ENCODE assay signal across 21 mouse cellular contexts in the genomic region with DNA sequence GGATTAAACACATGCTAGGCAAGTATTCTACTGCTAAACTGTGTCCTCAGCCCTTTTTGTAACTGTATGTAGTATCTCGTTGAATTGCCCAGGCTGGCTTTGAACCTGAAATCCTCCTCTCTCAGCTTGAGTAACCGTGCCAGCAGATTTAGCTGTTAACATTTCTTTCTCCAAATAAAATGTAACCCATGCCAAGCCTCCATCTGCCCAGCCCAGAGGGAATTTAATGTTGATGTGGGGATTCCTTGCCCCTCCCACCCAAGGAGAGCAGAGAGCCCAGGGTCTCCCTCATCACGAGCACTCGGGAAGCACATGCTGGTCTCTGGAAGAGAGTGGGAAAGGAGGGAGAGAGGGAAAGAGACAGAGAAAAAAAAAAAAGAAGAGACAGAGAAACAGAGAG. TPM values are rescaled to one million over a fixed set of nuclear protein-coding genes. Genes with fewer than 3 reads are reported as not detected.
"Had no signal": no experiment of that assay in that cellular context is flagged by ENCODE, and none has a peak within 500 bp of the region (broad histone marks: within the 10 kb centered on the region; RNA-seq: fewer than 3 reads in every experiment).

No protein-coding gene starts in this region.

- H3K36me3 ChIP-seq: midbrain, embryonic 10.5 days; midbrain, embryonic 12.5 days; neural tube, embryonic 12.5 days; stomach, embryonic 15.5 days had no signal

- H3K4me1 ChIP-seq: midbrain, embryonic 12.5 days; stomach, embryonic 15.5 days had no signal

- H3K27me3 ChIP-seq: stomach, embryonic 15.5 days had no signal

- DNase-seq: lung, adult 18-20 months; lung, postnatal 4 days; midbrain, embryonic 14.5 days; right cerebral cortex, postnatal 14 days; thymus, adult 2 months; thymus, postnatal 25 days; thymus, postnatal 4 days had no signal

- H3K4me3 ChIP-seq: midbrain, embryonic 10.5 days; midbrain, embryonic 12.5 days; neural tube, embryonic 12.5 days; stomach, embryonic 15.5 days had no signal

- H3K9me3 ChIP-seq: midbrain, embryonic 10.5 days; midbrain, embryonic 12.5 days; neural tube, embryonic 12.5 days; stomach, embryonic 15.5 days had no signal

- H3K4me2 ChIP-seq: lung, embryonic 14.5 days; midbrain, embryonic 12.5 days; neural tube, embryonic 12.5 days; stomach, embryonic 15.5 days had no signal

- ATAC-seq: midbrain, embryonic 16.5 days had no signal

- H3K27ac ChIP-seq: midbrain, embryonic 10.5 days; midbrain, embryonic 12.5 days; neural tube, embryonic 12.5 days; stomach, embryonic 15.5 days; stomach, postnatal 0 days had no signal

- H3K9ac ChIP-seq: lung, embryonic 14.5 days; midbrain, embryonic 12.5 days; neural tube, embryonic 12.5 days; stomach, embryonic 15.5 days had no signal

RNA-seq across cellular contexts. Expression of a gene that starts 12.3 kb away (rescaled TPM):
- total RNA-seq: megakaryocyte, adult 5-6 weeks; megakaryocyte-erythroid progenitor cell, adult 5-6 weeks; neutrophil, adult 5-6 weeks had no signal
- polyA plus RNA-seq: lung, embryonic 14.5 days; lung, embryonic 16.5 days; midbrain, embryonic 10.5 days; midbrain, embryonic 12.5 days; midbrain, embryonic 14.5 days; midbrain, embryonic 16.5 days; neural tube, embryonic 12.5 days; neural tube, embryonic 14.5 days; spleen, adult 2 months; stomach, embryonic 15.5 days; stomach, postnatal 0 days; urinary bladder, adult 2 months had no signal

RNA-seq across cellular contexts. Expression of a gene that starts 24.8 kb away (rescaled TPM):
- total RNA-seq: megakaryocyte, adult 5-6 weeks; megakaryocyte-erythroid progenitor cell, adult 5-6 weeks had no signal

RNA-seq across cellular contexts. Expression of a gene that starts 52.2 kb away (rescaled TPM):
- total RNA-seq: megakaryocyte, adult 5-6 weeks; megakaryocyte-erythroid progenitor cell, adult 5-6 weeks; neutrophil, adult 5-6 weeks had no signal
- polyA plus RNA-seq: lung, embryonic 14.5 days; neural tube, embryonic 14.5 days; spleen, adult 2 months; stomach, embryonic 15.5 days; stomach, postnatal 0 days; urinary bladder, adult 2 months had no signal
